Mouse (Mus musculus) megakaryocyte, adult 5-6 weeks (primary cell): ENCODE results near the gene Crb1. TPM values are rescaled to one million over a fixed set of nuclear protein-coding genes. Genes with fewer than 3 reads are reported as not detected.
A peak's percentile ranks its signal among the peaks of the same experiment; 100 is the strongest.

ENCODE experiments used
- ATAC-seq: 2 replicates; pipeline ENCODE4 v1.8.0; 2016; ENCODE audit warnings: mild to moderate bottlenecking, inconsistent platforms; ENCODE audit not compliant: poor library complexity, severe bottlenecking
- total RNA-seq, 2 experiments: library from RNA; stranded (forward) in 1 of 2; stranded (reverse) in 1 of 2; fragments of 153-499, 151-499 nt in 1 of 2; fragments of 221-1000, 200-1000 nt in 1 of 2; gene quantifications; 2 replicates each; pipeline versions ENCODE4 v1.2.3 to v1.2.4; 2015 to 2017

The Crb1 gene
- total RNA-seq, 2 experiments from 2014 or later, result not detected

DNA sequence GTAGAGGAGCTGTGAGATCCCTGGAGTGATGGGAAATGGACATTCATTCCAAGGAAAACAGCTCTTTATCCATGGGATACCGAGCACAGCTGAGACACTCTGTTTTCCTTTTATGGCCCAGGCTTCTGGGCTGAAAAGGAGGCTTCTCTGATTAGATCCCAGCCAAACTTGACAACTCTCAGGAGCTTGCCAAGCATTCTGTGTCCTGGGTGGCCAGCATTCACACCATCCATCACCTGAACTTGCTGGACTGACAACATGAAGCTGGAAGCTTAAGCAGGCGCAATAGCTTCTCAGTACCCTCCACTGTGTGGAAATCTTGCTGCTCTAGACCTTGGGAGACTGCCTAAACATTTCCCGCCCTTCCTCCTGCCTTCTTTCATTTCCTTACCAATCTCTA, 144.3 kb downstream of the Crb1 start:
- no peak for ATAC-seq

DNA sequence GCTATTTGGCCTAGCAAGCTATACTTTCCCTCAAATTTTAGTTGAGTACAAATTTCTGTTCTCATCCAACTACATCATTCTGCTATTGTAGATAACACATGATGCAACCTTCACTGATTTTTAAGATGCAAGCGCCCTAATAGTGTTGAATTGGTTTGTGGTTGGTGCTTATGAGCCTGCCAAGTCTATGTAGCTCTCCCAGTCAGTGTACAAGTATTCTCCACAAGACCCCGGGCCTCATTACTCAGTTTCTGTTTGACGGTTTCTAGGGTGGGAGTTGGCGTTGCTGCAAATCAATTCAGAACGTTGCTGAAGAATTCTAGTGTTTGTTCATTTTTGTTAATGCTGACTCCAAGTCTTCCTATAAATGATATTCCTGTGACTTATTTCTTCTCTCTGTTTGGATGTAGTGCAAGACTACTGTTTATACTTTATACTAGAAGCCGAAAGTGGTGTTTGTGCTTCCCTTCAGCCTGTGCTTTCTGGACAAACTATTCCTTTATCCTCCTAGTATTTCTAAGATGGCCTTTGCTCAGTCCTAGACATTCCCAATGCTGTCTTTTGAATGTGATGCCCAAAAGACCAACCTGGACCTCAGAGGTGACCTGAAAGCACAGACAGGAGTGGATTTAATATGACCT, 152.5 kb downstream of the Crb1 start:
- no peak for ATAC-seq

DNA sequence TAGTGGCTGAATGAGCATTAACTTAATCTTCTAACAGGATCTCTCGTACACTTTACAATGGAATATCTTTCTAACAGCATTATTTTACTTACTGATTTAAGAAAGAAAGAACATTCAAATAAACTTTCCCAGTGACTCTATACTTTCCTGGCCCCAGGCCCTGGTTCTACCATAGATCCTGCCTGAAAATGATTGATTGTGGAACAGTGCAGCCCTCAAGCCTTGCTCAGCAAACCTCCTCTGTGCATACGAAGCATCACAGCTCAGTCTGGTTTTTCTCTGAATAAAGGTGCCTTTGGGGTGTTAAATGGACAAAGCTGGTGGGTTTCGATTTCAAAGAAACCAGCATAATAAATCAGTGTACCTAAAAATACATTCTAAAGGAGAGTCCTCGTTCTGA, 153.1 kb downstream of the Crb1 start:
- no peak for ATAC-seq

DNA sequence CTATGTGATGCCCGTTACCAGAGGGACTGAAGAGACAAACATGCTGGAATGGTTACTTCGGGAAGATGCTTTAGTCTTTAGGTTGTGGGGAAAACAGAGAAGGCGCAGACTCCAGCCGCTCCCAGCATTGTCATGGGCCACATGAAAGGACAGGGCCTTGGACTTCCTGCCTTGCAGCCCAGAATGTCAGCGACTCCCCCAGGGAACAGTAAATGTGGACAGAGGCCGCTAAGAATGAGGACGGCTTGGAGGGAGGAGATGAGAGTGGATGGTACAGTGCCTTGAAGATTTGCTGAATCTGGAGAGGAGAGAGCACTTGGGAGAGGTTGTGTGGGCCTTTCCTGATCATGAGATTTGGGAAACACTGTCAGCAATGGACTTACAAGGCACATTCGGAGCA, 161.6 kb downstream of the Crb1 start:
- no peak for ATAC-seq

DNA sequence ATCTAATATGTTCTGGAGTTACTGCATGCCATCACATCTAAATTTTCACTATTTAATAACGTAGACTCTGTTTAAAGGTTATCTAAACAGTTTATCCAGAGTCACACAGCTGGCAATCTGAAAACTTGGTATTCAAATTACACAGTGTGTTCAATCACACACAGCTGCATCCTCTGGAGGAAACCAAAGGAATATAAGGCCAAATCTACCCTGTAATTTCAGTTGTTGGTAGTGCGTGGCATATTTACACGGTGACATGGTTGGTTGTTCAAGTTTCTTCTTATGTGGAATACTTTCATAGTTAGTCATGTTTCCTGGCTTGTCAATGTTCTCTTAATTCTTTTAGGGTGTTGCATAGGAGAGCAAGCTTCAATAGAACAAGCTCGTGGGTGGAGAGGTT, 166.4 kb downstream of the Crb1 start:
- no peak for ATAC-seq

DNA sequence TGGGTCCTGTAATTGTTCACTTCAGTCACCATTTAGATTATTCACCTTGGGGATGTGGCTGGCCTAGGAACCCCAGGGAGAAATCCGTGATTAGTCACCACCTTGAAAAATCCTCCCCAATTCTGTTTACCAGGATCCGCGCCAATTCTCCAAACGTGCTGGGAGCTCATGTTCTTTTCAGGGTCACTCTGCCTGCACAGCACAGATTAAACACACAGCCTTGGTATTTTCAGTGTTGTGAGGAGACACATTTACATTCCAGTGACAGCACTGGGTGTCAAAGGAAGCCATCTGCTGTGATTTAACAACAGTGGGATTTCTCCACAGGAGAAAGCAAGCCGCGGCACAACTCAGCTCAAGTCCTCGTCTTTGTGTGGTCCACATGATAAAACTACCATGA, 167.1 kb downstream of the Crb1 start:
- ATAC-seq, result no peak

DNA sequence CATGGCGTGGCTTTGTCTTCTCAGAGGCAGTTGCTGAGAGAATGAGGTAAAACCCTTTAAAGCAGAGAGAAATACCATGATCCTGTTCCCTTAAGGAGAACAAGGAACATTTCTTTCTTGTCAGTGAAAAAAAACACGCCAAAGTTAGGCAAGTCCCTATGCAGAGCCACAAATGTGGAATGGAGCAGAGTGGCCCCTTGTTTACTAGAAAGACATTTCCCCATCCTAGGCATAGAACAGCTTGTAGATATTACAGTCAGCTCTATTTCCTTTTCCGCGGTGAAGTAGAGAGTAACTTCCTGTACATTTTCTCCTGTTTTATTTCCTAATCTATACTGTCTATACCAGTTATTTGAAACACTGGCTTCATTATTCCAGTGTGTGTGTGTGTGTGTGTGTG, 170.6 kb downstream of the Crb1 start:
- ATAC-seq, result no peak

DNA sequence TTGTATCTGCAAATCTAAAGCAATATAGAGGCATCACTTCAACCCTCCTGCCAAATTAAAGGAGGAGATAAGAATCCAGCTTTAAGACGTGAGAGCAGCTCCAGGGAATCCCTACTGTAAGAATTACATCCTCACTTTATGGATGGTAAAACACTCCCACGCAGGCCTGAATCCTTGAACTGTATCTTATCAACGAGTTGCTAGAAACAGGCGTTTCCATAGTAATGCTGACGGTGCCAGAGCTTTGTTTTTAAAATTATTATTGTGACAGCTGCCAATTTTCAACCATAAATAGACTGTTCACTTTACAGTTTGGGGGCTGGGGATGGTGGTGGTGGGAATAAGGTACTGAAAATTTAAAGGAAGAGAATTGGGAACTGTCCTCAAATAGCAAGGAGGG, 173.9 kb downstream of the Crb1 start:
- ATAC-seq, result no peak

DNA sequence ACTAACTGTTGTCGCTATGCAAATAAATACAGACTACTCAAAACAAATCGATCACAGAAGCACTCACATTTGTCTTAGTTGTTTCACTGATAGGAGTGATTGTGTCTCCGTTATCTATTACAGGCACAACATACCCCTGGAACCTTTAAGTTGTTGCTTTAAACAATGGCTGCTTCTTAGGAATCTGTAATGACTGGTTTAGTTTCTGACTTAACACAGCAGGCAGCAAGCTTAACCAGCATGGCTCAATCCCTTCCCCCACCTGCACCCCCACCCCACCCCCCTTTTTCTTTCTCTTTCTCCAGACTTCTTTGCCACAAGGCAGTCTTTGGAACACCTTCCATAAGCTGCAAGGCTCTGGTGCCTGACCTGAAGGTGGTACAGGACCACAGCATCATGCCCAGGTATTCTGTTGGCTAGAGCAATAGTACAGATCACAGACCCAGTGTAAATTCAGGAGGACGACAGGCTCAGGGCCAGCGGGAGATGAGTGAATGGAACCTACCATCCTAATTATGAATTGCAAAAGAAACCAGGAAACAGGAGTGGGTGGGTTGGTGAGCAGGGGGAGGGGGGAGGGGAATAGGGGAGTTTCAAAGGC, 182.4 kb downstream of the Crb1 start:
- ATAC-seq, result no peak

DNA sequence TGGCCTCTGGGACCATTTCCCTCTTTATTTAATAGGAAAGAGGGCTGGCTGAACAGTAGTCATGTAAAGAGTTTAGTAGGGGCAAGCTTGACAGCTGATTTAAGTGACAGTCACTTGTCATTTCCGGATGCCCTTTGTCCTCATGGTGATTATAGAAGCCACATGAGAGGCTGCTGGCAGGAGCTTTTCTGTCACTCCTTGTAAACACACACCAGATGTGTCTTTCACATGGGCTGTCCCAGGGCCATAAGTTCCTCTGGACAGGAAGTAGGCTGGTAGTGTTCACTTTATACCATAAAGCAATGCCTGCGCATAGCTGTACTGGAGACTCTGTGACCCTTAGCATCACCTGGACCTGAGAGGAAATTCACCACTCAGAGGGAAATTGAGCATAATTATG, 182.9 kb downstream of the Crb1 start:
- ATAC-seq, result no peak

DNA sequence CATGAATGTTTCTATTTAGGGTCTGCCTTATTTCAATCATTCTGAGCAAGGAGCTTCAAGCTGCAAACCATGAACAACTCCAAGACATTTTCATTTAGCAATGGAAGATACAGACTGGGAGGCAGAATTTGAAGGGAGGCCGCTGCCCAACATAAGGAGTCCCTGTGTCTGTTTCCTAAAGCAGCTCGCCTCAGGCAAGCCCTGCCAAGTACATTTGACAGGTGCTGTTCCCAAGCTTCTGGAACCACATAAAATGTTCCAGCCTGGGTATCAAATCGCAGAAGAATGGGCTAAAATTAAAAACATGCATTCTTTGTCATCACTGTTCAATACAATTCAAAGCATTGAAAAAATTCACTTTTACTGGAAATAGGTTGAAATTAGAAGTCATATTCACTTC, 184.3 kb downstream of the Crb1 start:
- ATAC-seq, result no peak

DNA sequence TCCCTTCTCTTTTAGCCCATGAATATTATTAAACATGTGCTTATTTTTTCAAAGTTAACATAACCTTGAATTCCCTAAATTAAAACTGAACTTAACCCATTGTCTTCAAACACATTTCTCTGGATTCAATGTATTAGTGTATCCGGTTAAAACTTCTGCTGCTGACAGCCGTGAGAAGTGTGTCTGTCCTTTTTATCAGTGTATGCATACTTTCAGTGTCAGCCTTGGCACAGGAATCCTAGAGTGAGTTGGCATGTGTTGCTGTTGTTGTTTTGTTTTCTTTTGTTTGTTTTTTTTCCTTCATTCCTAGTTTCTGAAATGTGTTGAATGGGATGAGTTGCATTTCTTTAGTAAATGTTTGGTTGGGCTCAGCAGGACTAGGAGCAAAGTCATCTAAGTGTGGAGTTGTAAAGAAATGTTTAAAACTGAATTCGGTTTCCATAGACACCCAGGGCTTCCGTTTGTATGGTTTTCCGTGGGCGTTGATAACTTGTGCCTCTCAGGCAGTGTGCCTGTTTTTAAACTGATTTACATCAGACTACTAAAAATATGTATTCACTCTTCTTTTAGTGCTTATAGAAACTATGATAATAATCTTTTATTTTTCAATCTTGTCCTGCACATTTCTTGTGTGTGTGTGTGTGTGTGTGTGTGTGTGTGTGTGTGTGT, 196.3 kb downstream of the Crb1 start:
- ATAC-seq, result no peak

DNA sequence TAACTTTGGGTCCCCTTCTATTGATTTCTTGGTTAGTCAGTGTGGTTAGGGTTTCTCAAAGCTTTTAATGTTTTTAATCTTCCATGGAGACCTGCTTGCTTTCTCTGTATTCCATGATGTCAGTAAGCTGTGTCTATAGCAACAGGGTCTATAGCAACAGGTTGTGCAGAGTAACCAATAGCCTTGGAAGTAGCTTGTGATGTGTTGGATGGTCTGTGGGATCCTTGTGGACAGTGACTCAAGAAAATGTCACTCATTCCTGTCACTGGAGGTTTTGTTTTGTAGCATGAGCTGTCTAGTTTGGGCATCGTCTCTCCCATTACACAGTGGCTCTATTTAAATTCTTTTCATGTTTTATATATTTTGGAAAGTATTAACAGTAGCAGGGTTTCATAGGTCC, 197.2 kb downstream of the Crb1 start:
- ATAC-seq, result no peak

DNA sequence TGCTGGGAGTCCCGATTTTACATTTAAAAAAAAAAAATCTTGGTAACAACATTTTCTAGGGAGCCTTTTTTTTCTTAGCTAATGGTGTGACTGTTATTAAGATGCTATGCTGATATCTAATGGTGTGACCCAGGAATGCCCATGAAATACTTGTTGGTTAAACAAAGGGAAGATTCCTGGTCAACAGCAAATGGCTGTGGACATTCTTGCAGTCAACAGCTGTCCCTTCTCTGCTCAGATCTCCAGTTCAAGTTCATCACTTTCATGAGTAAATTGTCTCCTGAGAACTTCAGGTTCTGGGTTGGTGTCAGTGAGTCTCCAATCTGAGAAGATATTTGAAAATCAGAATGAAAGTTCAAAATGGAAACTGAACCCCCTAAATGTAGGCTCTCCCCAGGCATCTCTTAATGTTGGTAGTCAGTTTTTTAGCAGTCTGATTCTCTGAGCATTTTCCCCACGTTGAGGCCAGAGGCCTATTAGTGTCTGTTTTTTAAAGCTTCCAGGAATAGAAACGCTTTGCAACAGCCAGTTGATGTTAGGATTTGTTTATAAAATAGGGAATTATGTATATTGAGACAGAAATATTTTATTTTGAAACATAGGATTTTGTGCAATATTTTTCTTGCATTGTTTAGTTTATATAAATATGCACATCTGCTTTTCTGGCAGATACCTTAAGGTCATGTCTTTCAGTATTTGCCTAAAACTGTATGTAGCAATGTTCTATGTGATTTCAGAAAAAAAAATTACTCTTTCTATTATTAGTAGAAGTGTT, 202.7 kb downstream of the Crb1 start:
- ATAC-seq, result no peak

DNA sequence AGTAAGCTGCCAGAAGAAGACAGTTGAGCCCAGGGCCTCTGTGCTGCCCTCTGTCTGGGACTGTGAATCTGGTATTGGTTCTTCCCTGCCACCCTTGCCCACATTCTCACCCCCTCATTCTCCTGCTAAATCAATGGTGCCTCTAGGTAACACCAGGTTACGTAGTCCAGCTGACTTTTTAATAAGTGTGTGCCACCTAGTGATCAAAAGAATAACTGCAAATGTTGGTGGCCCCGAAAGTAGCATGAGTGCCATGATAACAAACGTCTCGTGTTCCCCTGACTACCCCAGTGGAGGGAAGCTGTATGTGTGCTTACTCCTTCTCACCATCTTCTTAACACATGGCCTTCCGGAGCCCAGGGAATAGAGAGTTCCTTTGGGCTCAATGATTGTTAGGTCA, 214.1 kb downstream of the Crb1 start:
- ATAC-seq, result peak; percentile 47; the same call in 1 of the 2 replicates

DNA sequence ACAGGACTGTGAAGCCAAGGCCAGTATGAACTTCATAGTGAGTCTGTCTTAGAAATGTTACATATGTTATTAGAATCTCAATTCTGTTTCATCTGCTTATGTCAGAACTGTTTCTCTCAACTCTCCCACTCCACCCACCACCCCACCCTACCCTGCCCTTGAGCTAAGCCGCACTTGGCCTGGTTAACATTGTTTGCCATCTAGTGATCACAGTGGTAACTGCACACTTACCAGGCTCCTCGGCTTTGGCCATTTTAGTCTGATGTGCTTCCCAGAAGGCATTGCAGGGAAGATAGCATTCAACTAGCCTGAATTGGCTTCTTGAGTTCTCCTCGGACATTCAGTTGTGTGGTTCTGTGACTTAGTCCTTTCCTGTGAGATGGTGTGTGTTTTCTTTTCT, 215.3 kb downstream of the Crb1 start:
- ATAC-seq, result no peak

DNA sequence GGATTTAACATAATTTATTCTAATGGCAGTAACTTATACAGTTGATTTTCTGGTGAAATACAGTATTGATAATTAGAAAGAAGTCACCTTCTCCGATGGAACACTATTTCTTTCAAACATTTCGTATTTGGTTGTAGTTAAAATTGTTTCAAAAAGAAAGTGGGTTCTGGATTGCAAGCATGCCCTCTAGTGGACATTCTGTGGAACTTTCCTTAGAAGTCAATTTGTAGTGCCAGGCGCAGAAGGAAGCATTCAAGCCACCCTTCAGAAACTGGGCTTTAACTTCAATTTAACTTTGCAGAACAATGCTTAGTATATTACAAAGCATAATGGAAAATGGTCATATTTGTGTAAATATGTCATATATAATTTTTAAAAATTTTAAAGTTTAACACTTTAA, 220.5 kb downstream of the Crb1 start:
- ATAC-seq, result peak; percentile 73

DNA sequence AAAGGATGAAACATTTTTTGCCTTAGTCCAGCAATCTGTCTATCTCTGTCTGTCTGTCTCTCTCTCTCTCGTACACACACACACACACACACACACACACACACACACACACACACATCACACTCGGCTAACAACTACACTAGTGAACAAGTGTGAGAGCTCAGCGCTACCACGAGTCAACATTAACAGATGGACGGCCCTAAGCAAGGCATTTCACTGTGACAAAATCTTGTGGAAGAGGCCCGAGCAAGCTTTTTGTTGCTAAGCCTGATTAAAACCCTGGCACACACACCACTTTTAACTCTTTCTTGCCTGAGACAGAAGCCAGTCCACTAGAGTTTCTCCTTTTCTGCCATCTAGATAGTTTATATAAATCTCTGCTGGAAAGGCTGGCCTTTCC, 223.4 kb downstream of the Crb1 start:
- no peak for ATAC-seq

DNA sequence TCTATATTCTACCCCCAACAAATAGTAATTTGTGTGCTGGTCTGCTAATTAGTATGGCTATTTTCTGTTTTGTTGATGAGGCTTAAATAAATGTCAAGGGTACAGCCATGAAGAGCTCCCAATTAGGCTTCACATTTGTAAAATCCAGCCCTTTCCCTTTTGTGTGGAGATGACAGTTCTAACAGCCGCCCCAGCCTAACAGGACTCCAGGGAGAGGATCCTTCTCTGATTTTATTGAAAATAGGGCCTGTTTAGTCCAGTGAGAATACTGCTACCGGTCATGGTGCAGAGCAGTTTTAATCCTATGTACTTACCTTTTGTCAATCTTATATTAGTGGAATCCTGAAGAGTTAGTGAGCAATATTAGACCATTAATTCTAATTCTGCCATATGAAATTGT, 223.9 kb downstream of the Crb1 start:
- no peak for ATAC-seq
